Mouse (Mus musculus) frontal cortex, adult 2 months (tissue): ENCODE data around the gene Mpl. TPM values are rescaled to one million over a fixed set of nuclear protein-coding genes. Genes with fewer than 3 reads are reported as not detected.

ENCODE experiments used
- DNase-seq, 2 experiments: peaks; one replicate each; pipeline ENCODE4 v3.0.0; 2022; ENCODE audit warnings: low spot score in 1 of 2; ENCODE audit errors: extremely low spot score in 1 of 2
- polyA plus RNA-seq: library from polyadenylated mRNA; depleted of rRNA; stranded (reverse); fragments of >200 nt; gene quantifications from 2 replicates; pipeline ENCODE4 v1.2.3, GENCODE M21; 2012

Gene Mpl
- polyA plus RNA-seq, 1 experiment = 0.32 TPM

GRCm38 (mm10) chr4:118428531-118429214 lies 28.6 kb downstream of the Mpl start:
- no peak for DNase-seq

GRCm38 (mm10) chr4:118427768-118428451 lies 29.4 kb downstream of the Mpl start, which contains the start of gene Elovl1:
TSS of gene Elovl1 (plus strand) at chr4:118428093.
- DNase-seq = peak in 1 of 2 experiments; percentile 66

GRCm38 (mm10) chr4:118427415-118427767 lies 29.9 kb downstream of the Mpl start:
- no peak for DNase-seq

GRCm38 (mm10) chr4:118425374-118425773 lies 31.9 kb downstream of the Mpl start:
- DNase-seq = no peak

GRCm38 (mm10) chr4:118424541-118425160 lies 32.7 kb downstream of the Mpl start:
- DNase-seq = no peak

GRCm38 (mm10) chr4:118421384-118421783 lies 35.9 kb downstream of the Mpl start:
- DNase-seq = no peak

- DNase-seq = no peak
Observed at GRCm38 (mm10) chr4:118417112-118417797, 40.1 kb downstream of the Mpl start.

- DNase-seq = peak in 1 of 2 experiments; percentile 48
Observed at GRCm38 (mm10) chr4:118416329-118416728, 41.0 kb downstream of the Mpl start.

GRCm38 (mm10) chr4:118415779-118416178 lies 41.5 kb downstream of the Mpl start:
- no peak for DNase-seq

- no peak for DNase-seq
Observed at GRCm38 (mm10) chr4:118413553-118413952, 43.8 kb downstream of the Mpl start.

GRCm38 (mm10) chr4:118410871-118411270 lies 46.4 kb downstream of the Mpl start:
- DNase-seq = no peak

GRCm38 (mm10) chr4:118409142-118409900 lies 48.0 kb downstream of the Mpl start, which contains the start of the genes Szt2 and Med8:
TSS of gene Szt2 (minus strand) at chr4:118409273.
TSS of gene Med8 (plus strand) at chr4:118409337.
- DNase-seq = peak; percentile 86 to 93

GRCm38 (mm10) chr4:118402701-118403100 lies 54.6 kb downstream of the Mpl start:
- DNase-seq = no peak

- DNase-seq = no peak
Observed at GRCm38 (mm10) chr4:118401918-118402317, 55.4 kb downstream of the Mpl start.

GRCm38 (mm10) chr4:118401421-118401820 lies 55.9 kb downstream of the Mpl start:
- DNase-seq = no peak

- DNase-seq = no peak
Observed at GRCm38 (mm10) chr4:118398400-118398799, 58.9 kb downstream of the Mpl start.

GRCm38 (mm10) chr4:118396433-118396832 lies 60.9 kb downstream of the Mpl start:
- DNase-seq = no peak

GRCm38 (mm10) chr4:118395289-118395688 lies 62.0 kb downstream of the Mpl start:
- DNase-seq = no peak

GRCm38 (mm10) chr4:118394505-118394904 lies 62.8 kb downstream of the Mpl start:
- no peak for DNase-seq
